Mouse (Mus musculus): ENCODE data around the gene Sys1. TPM values are rescaled to one million over a fixed set of nuclear protein-coding genes. Genes with fewer than 3 reads are reported as not detected.

Sys1 gene
- polyA plus RNA-seq, 1 experiment = 19.8 TPM

DNA sequence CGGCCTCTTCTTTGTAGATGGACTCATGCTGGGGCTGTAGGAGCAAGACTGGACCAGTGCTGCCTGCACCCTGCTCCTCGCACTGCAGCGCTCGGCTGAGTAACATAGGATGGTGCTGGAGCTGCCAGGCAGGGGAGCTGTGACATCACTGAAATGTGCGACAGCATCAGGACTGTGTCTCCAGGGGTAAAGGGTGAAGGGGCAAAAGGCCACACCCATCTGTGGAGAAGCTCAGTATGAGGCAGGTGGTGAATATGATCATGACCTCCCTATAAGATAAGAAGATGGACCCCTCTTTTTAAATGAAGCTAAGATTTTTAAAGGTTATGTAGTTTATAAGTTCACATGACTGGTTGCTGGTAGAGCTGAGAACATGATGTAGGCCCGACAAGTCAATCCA, 16.9 kb downstream of the Sys1 start, which contains the start of gene Trp53tg5:
Gene Trp53tg5, minus strand, starts transcription at position 101 of the 400 bp plus-strand sequence.
- Histone ChIP-seq H3K36me3 (ENCODE audit: control insufficient read depth, insufficient read depth, low read length, poor library complexity, severe bottlenecking) (no peaks in the 10 kb centered on the region), H3K9me3 (replicated peaks; ENCODE audit: control insufficient read depth, insufficient read depth, low read length, poor library complexity, severe bottlenecking) (no peaks in the 10 kb centered on the region), H3K27me3 (ENCODE audit: control insufficient read depth, insufficient read depth, low read length, poor library complexity, severe bottlenecking) (no peaks in the 10 kb centered on the region), H3K27ac (ENCODE audit: insufficient read depth, low read length) (no peak within 1 kb of the TSS), H3K4me3 (ENCODE audit: low read depth, low read length) (no peak within 1 kb of the TSS), H3K4me1 (ENCODE audit: control insufficient read depth, insufficient read depth, low read length) (no peaks in the 10 kb centered on the region), H3K9ac (ENCODE audit: low read depth, poor library complexity, severe bottlenecking) (no peak within 1 kb of the TSS)
- TF ChIP-seq CTCF (IDR thresholded peaks at IDR 0.05; ENCODE audit: low read depth, low read length) = no peak

DNA sequence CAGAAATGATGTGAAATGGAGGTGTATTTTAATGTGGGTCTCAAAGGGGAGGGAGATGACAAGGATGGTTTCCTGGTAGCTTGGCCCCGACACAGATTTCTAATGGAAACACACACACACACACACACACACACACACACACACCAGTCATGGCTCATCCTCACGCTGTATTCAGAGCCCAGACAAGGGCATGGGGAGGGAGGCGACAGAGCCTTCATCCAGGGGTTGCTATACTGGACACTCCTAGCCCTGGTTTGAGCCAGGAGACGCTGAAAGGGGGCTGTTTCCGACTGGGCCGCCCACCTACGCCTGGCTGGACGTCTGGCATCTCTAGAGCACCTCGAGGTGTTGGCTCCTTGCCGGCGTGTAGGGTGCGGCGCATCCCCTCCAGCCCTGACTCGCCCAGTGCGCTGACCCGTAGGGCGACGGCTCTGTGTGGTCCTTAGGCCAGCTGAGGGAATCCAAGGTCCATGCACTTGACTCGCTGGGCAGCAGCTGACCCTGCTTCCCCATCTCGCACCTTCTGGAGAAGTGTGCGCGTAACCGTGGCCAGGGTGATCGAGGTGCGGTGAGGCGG, 29.0 kb downstream of the Sys1 start, which contains the start of gene Dbndd2:
Gene Dbndd2, plus strand, starts transcription at position 426 of the 577 bp plus-strand sequence.
- Histone ChIP-seq H3K27ac (ENCODE audit: insufficient read depth, low read length) (no peak within 1 kb of the TSS), H3K4me3 (ENCODE audit: low read depth, low read length) (peak within 1 kb of the TSS; percentile 74), H3K4me1 (ENCODE audit: control insufficient read depth, insufficient read depth, low read length) (no peaks in the 10 kb centered on the region), H3K9ac (ENCODE audit: low read depth, poor library complexity, severe bottlenecking) (peak within 1 kb of the TSS; percentile 68), H3K9me3 (replicated peaks; ENCODE audit: control insufficient read depth, insufficient read depth, low read length, poor library complexity, severe bottlenecking) (no peaks in the 10 kb centered on the region), H3K36me3 (ENCODE audit: control insufficient read depth, insufficient read depth, low read length, poor library complexity, severe bottlenecking) (no peaks in the 10 kb centered on the region), H3K27me3 (ENCODE audit: control insufficient read depth, insufficient read depth, low read length, poor library complexity, severe bottlenecking) (peaks cover 5% of the 10 kb centered on the region)
- TF ChIP-seq CTCF (IDR thresholded peaks at IDR 0.05; ENCODE audit: low read depth, low read length) (no peak), EP300 (IDR thresholded peaks at IDR 0.05; ENCODE audit: insufficient read depth, low read depth, low read length) (no peak), POLR2A (IDR thresholded peaks at IDR 0.05; ENCODE audit: insufficient read depth, low read length) (no peak)

GRCm38 (mm10) chr2:164486258-164487114, 29.7 kb downstream of the Sys1 start:
- H3K4me3 ChIP-seq (ENCODE audit: low read depth, low read length) = peak overlapping the region; percentile 74
- no peak overlapping the region for H3K27ac ChIP-seq (ENCODE audit: insufficient read depth, low read length)
- peaks cover 5% of the 10 kb centered on the region for H3K27me3 ChIP-seq (ENCODE audit: control insufficient read depth, insufficient read depth, low read length, poor library complexity, severe bottlenecking)
- H3K9me3 ChIP-seq (replicated peaks; ENCODE audit: control insufficient read depth, insufficient read depth, low read length, poor library complexity, severe bottlenecking) = no peaks in the 10 kb centered on the region
- TF ChIP-seq CTCF (IDR thresholded peaks at IDR 0.05; ENCODE audit: low read depth, low read length) (no peak), POLR2A (IDR thresholded peaks at IDR 0.05; ENCODE audit: insufficient read depth, low read length) (no peak), EP300 (IDR thresholded peaks at IDR 0.05; ENCODE audit: insufficient read depth, low read depth, low read length) (no peak)
- H3K9ac ChIP-seq (ENCODE audit: low read depth, poor library complexity, severe bottlenecking) = peak overlapping the region; percentile 68
- no peaks in the 10 kb centered on the region for H3K4me1 ChIP-seq (ENCODE audit: control insufficient read depth, insufficient read depth, low read length)
- H3K36me3 ChIP-seq (ENCODE audit: control insufficient read depth, insufficient read depth, low read length, poor library complexity, severe bottlenecking) = no peaks in the 10 kb centered on the region

- no peaks in the 10 kb centered on the region for H3K9me3 ChIP-seq (replicated peaks; ENCODE audit: control insufficient read depth, insufficient read depth, low read length, poor library complexity, severe bottlenecking)
- TF ChIP-seq CTCF (IDR thresholded peaks at IDR 0.05; ENCODE audit: low read depth, low read length) (no peak), POLR2A (IDR thresholded peaks at IDR 0.05; ENCODE audit: insufficient read depth, low read length) (no peak), EP300 (IDR thresholded peaks at IDR 0.05; ENCODE audit: insufficient read depth, low read depth, low read length) (no peak)
- no peaks in the 10 kb centered on the region for H3K36me3 ChIP-seq (ENCODE audit: control insufficient read depth, insufficient read depth, low read length, poor library complexity, severe bottlenecking)
- H3K9ac ChIP-seq (ENCODE audit: low read depth, poor library complexity, severe bottlenecking) = peak overlapping the region; percentile 68
- H3K27ac ChIP-seq (ENCODE audit: insufficient read depth, low read length) = no peak overlapping the region
- no peaks in the 10 kb centered on the region for H3K4me1 ChIP-seq (ENCODE audit: control insufficient read depth, insufficient read depth, low read length)
- peaks cover 5% of the 10 kb centered on the region for H3K27me3 ChIP-seq (ENCODE audit: control insufficient read depth, insufficient read depth, low read length, poor library complexity, severe bottlenecking)
- peak overlapping the region; percentile 74 for H3K4me3 ChIP-seq (ENCODE audit: low read depth, low read length)
These were observed 30.4 kb downstream of the Sys1 start for GRCm38 (mm10) chr2:164487115-164487527.

GRCm38 (mm10) chr2:164487812-164488211, 31.0 kb downstream of the Sys1 start:
- Histone ChIP-seq H3K27me3 (ENCODE audit: control insufficient read depth, insufficient read depth, low read length, poor library complexity, severe bottlenecking) (peaks cover 5% of the 10 kb centered on the region), H3K9me3 (replicated peaks; ENCODE audit: control insufficient read depth, insufficient read depth, low read length, poor library complexity, severe bottlenecking) (no peaks in the 10 kb centered on the region)

DNA sequence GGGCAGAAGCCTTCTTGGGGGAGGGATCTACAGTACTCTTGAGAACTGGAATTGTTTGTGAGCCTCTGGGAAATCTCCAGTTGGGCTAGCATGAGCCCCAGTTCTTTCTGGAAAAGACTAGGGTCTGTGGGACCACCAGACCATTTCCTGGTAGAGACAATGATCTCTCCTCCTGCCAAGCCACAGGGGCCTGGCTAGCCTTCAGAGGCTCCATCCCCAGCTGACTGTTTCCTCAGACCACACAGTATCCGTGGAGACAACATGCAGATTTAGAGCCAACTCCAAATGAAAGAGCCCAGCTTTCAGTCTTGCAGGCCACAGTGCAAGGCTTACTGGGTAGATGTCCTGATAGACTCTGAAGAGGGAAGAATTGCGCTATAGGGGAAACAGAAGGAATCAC, 37.4 kb downstream of the Sys1 start:
- no peak overlapping the region for H3K4me3 ChIP-seq (ENCODE audit: low read depth, low read length)
- no peak for TF ChIP-seq CTCF (IDR thresholded peaks at IDR 0.05; ENCODE audit: low read depth, low read length)
- no peak for TF ChIP-seq EP300 (IDR thresholded peaks at IDR 0.05; ENCODE audit: insufficient read depth, low read depth, low read length)
- TF ChIP-seq POLR2A (IDR thresholded peaks at IDR 0.05; ENCODE audit: insufficient read depth, low read length) = no peak
- no peaks in the 10 kb centered on the region for H3K36me3 ChIP-seq (ENCODE audit: control insufficient read depth, insufficient read depth, low read length, poor library complexity, severe bottlenecking)
- H3K27ac ChIP-seq (ENCODE audit: insufficient read depth, low read length) = no peak overlapping the region
- no peak overlapping the region for H3K9ac ChIP-seq (ENCODE audit: low read depth, poor library complexity, severe bottlenecking)
- no peaks in the 10 kb centered on the region for H3K27me3 ChIP-seq (ENCODE audit: control insufficient read depth, insufficient read depth, low read length, poor library complexity, severe bottlenecking)
- no peaks in the 10 kb centered on the region for H3K9me3 ChIP-seq (replicated peaks; ENCODE audit: control insufficient read depth, insufficient read depth, low read length, poor library complexity, severe bottlenecking)
- no peaks in the 10 kb centered on the region for H3K4me1 ChIP-seq (ENCODE audit: control insufficient read depth, insufficient read depth, low read length)

More at GRCm38 (mm10) chr2:164487812-164488211, 31.0 kb downstream of the Sys1 start:
- Histone ChIP-seq H3K9ac (ENCODE audit: low read depth, poor library complexity, severe bottlenecking) (no peak overlapping the region), H3K27ac (ENCODE audit: insufficient read depth, low read length) (no peak overlapping the region), H3K4me3 (ENCODE audit: low read depth, low read length) (no peak overlapping the region), H3K4me1 (ENCODE audit: control insufficient read depth, insufficient read depth, low read length) (no peaks in the 10 kb centered on the region), H3K36me3 (ENCODE audit: control insufficient read depth, insufficient read depth, low read length, poor library complexity, severe bottlenecking) (no peaks in the 10 kb centered on the region)
- TF ChIP-seq EP300 (IDR thresholded peaks at IDR 0.05; ENCODE audit: insufficient read depth, low read depth, low read length) (no peak), CTCF (IDR thresholded peaks at IDR 0.05; ENCODE audit: low read depth, low read length) (no peak), POLR2A (IDR thresholded peaks at IDR 0.05; ENCODE audit: insufficient read depth, low read length) (no peak)

Measured in ES-Bruce4 (cell line).